Mouse (Mus musculus): ENCODE measurements around the gene Gmps.

- TF ChIP-seq CTCF (IDR thresholded peaks at IDR 0.05; ENCODE audit: borderline replicate concordance, insufficient read depth, low read depth, low read length) (no peak), POLR2A (IDR thresholded peaks at IDR 0.05; ENCODE audit: borderline replicate concordance, insufficient read depth, low read length) (peak; percentile 69)
Measured at GRCm38 (mm10) chr3:63964100-63964921, 11.6 kb upstream of the Gmps start, which contains the start of gene Slc33a1.

Data from cerebellum, adult 2 months (tissue).